Mouse (Mus musculus): ENCODE results near the gene Scarf1. TPM values are rescaled to one million over a fixed set of nuclear protein-coding genes. Genes with fewer than 3 reads are reported as not detected.

Gene Scarf1
- 2.8 and 3.2 TPM in 2 replicates for polyA plus RNA-seq (2015; fragmentation: Nextera tagmentation; extraction: Ambion mirVana)

DNA sequence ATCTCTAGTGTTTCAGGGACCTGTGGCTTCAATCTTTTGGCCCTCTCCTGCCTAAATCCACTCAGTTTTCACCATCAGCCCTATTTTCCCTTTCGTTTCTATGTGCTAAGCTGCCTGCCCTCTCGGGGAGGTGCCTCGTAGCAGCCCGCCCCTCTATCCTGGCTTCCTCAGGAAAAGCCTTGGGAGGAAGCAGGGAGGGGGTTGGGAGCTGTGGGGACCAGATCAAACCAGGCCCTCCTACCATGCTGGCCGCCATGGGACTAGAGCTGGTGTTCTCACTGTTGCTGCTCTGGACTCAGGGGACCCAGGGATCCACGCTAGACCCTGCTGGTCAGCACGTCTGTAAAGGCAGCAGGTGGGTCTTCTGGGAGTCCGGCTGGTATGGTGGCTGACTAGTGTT is at the start of gene Scarf1:
Scarf1 (plus strand) TSS at position 205 of the 400 bp plus-strand sequence.
- no peak within 1 kb of the TSS for H3K27ac ChIP-seq (ENCODE audit: low read depth, low read length)
- no peaks in the 10 kb centered on the region; the same call in 1 of the 2 replicates for H3K4me1 ChIP-seq (replicated peaks; ENCODE audit: control insufficient read depth, insufficient read depth, low read length)
- WGBS = 68% methylated on average over 8 of the region's 8 CpGs
- H3K36me3 ChIP-seq (ENCODE audit: control insufficient read depth, insufficient read depth) = peaks cover 10% of the 10 kb centered on the region
- peak within 1 kb of the TSS; percentile 27 for H3K4me2 ChIP-seq (replicated peaks; ENCODE audit: low read depth)
- 0 out of 2 replicates have a peak within 1 kb of the TSS, but pooled peaks have one; percentile 3 for H3K4me3 ChIP-seq (ENCODE audit: low read depth, low read length)
- peak within 1 kb of the TSS; percentile 7; the same call in 1 of the 2 replicates for H3K9ac ChIP-seq (ENCODE audit: low read depth, low read length)
- no peaks in the 10 kb centered on the region for H3K9me3 ChIP-seq (ENCODE audit: control insufficient read depth)
- no peak for ATAC-seq
- TF ChIP-seq CTCF (IDR thresholded peaks at IDR 0.05; ENCODE audit: low read depth) = no peak
- H3K27me3 ChIP-seq (replicated peaks; ENCODE audit: control insufficient read depth, insufficient read depth, low read length) = no peaks in the 10 kb centered on the region

DNA sequence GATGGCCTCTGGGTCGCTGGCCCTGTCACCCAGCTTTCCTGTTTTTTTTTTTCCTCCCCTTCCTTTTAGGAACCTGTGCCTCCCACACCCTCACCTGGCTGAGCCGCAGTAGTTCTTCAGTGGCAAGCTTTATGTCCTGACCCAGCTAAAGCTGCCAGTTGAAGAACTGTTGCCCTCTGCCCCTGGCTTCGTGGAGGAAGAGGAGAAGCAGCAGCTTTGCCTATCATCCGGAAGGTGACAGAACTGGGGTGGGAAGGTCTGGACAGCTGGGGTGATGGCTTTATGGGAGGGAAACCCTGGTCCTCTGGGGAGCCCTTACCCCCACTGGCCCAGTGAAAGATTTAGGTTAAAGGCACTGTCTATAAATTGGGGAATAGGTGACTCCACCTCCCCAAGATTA is 49.7 kb upstream of the Scarf1 start:
- H3K27me3 ChIP-seq (replicated peaks; ENCODE audit: control insufficient read depth, insufficient read depth, low read length) = no peaks in the 10 kb centered on the region
- ATAC-seq = no peak
- 0 out of 2 replicates have a peak overlapping the region, but pooled peaks have one; percentile 97 for H3K27ac ChIP-seq (ENCODE audit: low read depth, low read length)
- 34% methylated on average over 4 of the region's 4 CpGs for WGBS
- peaks cover 19% of the 10 kb centered on the region; the same call in 1 of the 2 replicates for H3K4me1 ChIP-seq (replicated peaks; ENCODE audit: control insufficient read depth, insufficient read depth, low read length)
- peak overlapping the region; percentile 91 for H3K4me2 ChIP-seq (replicated peaks; ENCODE audit: low read depth)
- H3K9me3 ChIP-seq (ENCODE audit: control insufficient read depth) = no peaks in the 10 kb centered on the region
- H3K4me3 ChIP-seq (ENCODE audit: low read depth, low read length) = peak overlapping the region; percentile 87
- no peak for TF ChIP-seq CTCF (IDR thresholded peaks at IDR 0.05; ENCODE audit: low read depth)
- H3K9ac ChIP-seq (ENCODE audit: low read depth, low read length) = no peak overlapping the region
- peaks cover 19% of the 10 kb centered on the region for H3K36me3 ChIP-seq (ENCODE audit: control insufficient read depth, insufficient read depth)

- Histone ChIP-seq H3K9me3 (ENCODE audit: control insufficient read depth) (no peaks in the 10 kb centered on the region), H3K36me3 (ENCODE audit: control insufficient read depth, insufficient read depth) (peaks cover 19% of the 10 kb centered on the region), H3K4me3 (ENCODE audit: low read depth, low read length) (no peak overlapping the region), H3K27ac (ENCODE audit: low read depth, low read length) (no peak overlapping the region), H3K4me1 (replicated peaks; ENCODE audit: control insufficient read depth, insufficient read depth, low read length) (peaks cover 19% of the 10 kb centered on the region; the same call in 1 of the 2 replicates), H3K4me2 (replicated peaks; ENCODE audit: low read depth) (no peak overlapping the region; the same call in 1 of the 2 replicates), H3K9ac (ENCODE audit: low read depth, low read length) (no peak overlapping the region), H3K27me3 (replicated peaks; ENCODE audit: control insufficient read depth, insufficient read depth, low read length) (no peaks in the 10 kb centered on the region)
- ATAC-seq = no peak
- WGBS = 86% methylated on average over 6 of the region's 6 CpGs
- no peak for TF ChIP-seq CTCF (IDR thresholded peaks at IDR 0.05; ENCODE audit: low read depth)
Measured at GRCm38 (mm10) chr11:75464417-75464816, 48.9 kb upstream of the Scarf1 start.

DNA sequence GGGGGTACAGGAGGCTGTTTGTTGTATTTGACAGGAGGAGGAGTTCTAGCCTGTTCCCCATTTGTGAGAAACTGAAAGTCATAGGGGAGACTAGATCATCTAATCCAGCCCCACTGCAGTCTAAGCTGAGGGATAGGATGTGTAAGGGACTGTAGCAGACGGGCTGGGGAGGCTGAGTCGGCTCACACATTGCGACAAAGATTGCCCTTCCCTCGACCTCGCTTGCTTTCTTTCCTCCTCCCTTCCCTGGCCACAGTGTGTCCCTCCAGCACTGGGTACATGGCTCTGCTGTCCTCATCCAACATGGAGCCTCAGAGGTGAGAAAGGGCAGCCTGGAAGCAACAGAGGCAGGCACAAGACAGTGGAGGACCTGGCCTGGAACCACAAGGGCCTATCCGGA is 48.3 kb upstream of the Scarf1 start:
- H3K4me1 ChIP-seq (replicated peaks; ENCODE audit: control insufficient read depth, insufficient read depth, low read length) = peaks cover 19% of the 10 kb centered on the region; the same call in 1 of the 2 replicates
- no peak overlapping the region for H3K4me3 ChIP-seq (ENCODE audit: low read depth, low read length)
- peaks cover 19% of the 10 kb centered on the region for H3K36me3 ChIP-seq (ENCODE audit: control insufficient read depth, insufficient read depth)
- ATAC-seq = no peak
- no peak for TF ChIP-seq CTCF (IDR thresholded peaks at IDR 0.05; ENCODE audit: low read depth)
- H3K9ac ChIP-seq (ENCODE audit: low read depth, low read length) = no peak overlapping the region
- H3K4me2 ChIP-seq (replicated peaks; ENCODE audit: low read depth) = no peak overlapping the region; the same call in 1 of the 2 replicates
- H3K27ac ChIP-seq (ENCODE audit: low read depth, low read length) = no peak overlapping the region
- H3K9me3 ChIP-seq (ENCODE audit: control insufficient read depth) = no peaks in the 10 kb centered on the region
- H3K27me3 ChIP-seq (replicated peaks; ENCODE audit: control insufficient read depth, insufficient read depth, low read length) = no peaks in the 10 kb centered on the region
- 79% methylated on average over 6 of the region's 6 CpGs for WGBS

- TF ChIP-seq CTCF (IDR thresholded peaks at IDR 0.05; ENCODE audit: low read depth) = peak; percentile 44
- Histone ChIP-seq H3K27me3 (replicated peaks; ENCODE audit: control insufficient read depth, insufficient read depth, low read length) (no peaks in the 10 kb centered on the region), H3K9ac (ENCODE audit: low read depth, low read length) (no peak overlapping the region), H3K36me3 (ENCODE audit: control insufficient read depth, insufficient read depth) (peaks cover 19% of the 10 kb centered on the region), H3K4me2 (replicated peaks; ENCODE audit: low read depth) (no peak overlapping the region), H3K9me3 (ENCODE audit: control insufficient read depth) (no peaks in the 10 kb centered on the region), H3K4me1 (replicated peaks; ENCODE audit: control insufficient read depth, insufficient read depth, low read length) (peaks cover 19% of the 10 kb centered on the region; the same call in 1 of the 2 replicates), H3K27ac (ENCODE audit: low read depth, low read length) (no peak overlapping the region), H3K4me3 (ENCODE audit: low read depth, low read length) (no peak overlapping the region)
- 100% methylated on average over 4 of the region's 4 CpGs for WGBS
- ATAC-seq = no peak
Measured at GRCm38 (mm10) chr11:75466731-75467505, 46.4 kb upstream of the Scarf1 start.

DNA sequence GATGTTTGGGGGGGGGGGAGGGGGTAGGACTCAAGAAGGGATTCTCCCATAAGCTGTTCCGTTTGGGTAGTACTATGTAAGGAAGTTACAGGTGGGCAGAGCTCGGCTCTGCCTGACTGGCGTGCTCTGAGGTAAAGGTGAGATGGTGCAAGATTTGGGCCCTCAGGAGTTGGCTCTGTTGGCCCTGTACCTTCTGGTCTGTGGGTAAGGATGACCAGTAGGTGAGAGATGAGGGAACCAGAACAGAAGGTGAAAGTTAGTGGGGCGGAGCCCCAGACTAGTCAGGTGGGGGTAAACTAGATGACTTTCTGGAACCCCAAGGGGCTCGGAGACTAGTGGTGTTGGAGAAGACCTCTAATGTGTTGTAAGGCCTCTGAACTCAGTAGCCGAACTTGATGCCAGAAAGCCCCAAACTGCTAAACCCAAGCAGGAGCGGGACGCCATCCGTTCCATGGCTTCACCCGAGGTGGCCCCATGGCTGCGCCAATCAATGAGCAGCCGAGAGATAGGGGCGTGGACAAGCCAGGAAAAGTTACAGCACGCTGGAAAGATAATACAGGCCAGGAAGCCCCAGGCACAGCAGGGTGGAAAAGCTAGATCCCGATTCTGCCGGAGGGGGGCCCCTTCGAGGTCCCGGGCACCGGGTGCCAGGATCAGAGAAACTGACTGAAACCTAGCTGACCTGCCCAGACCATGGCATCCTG is 45.7 kb upstream of the Scarf1 start:
- H3K9me3 ChIP-seq (ENCODE audit: control insufficient read depth) = no peaks in the 10 kb centered on the region
- no peaks in the 10 kb centered on the region for H3K27me3 ChIP-seq (replicated peaks; ENCODE audit: control insufficient read depth, insufficient read depth, low read length)
- WGBS = 12% methylated on average over 19 of the region's 19 CpGs
- peak overlapping the region; percentile 82 for H3K4me2 ChIP-seq (replicated peaks; ENCODE audit: low read depth)
- H3K4me3 ChIP-seq (ENCODE audit: low read depth, low read length) = peak overlapping the region; percentile 43
- ATAC-seq = peak; percentile 44
- no peak overlapping the region for H3K27ac ChIP-seq (ENCODE audit: low read depth, low read length)
- peaks cover 16% of the 10 kb centered on the region; the same call in 1 of the 2 replicates for H3K4me1 ChIP-seq (replicated peaks; ENCODE audit: control insufficient read depth, insufficient read depth, low read length)
- TF ChIP-seq CTCF (IDR thresholded peaks at IDR 0.05; ENCODE audit: low read depth) = peak; percentile 38
- H3K9ac ChIP-seq (ENCODE audit: low read depth, low read length) = peak overlapping the region; percentile 50
- H3K36me3 ChIP-seq (ENCODE audit: control insufficient read depth, insufficient read depth) = peaks cover 19% of the 10 kb centered on the region

Measured in intestine, postnatal 0 days (tissue).